Mouse (Mus musculus) spleen, adult 18-20 months (tissue): Measurements from ENCODE around the gene Olfr1404.
"Not testable (repeated sequence)": the region's sequence is repeated elsewhere in the genome, so short reads cannot be mapped to it uniquely, and the experiment has no call there.

Experiments used
- DNase-seq, 2 experiments: peaks; one replicate each; pipeline ENCODE4 v3.0.0; 2022; ENCODE audit warnings: mixed read lengths in 2 of 2

The Olfr1404 gene

DNA sequence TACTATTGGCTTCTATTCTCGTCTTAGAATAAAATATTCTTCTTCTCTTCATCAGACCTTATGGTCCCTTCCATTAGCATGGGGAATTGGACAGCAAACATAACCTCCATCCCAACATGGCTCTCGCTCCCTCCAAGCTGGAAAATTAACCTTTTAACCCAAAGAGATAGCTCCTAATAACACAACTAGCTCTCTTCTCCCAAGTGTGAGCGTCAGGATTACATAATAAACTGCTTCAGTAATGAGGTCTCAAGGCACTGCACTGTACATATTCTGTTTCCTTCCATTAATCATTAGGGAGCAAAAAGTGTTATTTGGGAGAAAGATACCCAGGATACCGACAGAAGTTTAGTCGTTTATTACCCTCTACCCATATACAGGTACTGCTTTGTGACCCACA, at the start of gene Olfr1404:
Olfr1404 (plus strand) TSS at position 301 of the 400 bp plus-strand sequence.
- no peak for DNase-seq

- DNase-seq, result no peak
Measured at GRCm38 (mm10) chr1:173174154-173174842, 37.9 kb upstream of the Olfr1404 start.

DNA sequence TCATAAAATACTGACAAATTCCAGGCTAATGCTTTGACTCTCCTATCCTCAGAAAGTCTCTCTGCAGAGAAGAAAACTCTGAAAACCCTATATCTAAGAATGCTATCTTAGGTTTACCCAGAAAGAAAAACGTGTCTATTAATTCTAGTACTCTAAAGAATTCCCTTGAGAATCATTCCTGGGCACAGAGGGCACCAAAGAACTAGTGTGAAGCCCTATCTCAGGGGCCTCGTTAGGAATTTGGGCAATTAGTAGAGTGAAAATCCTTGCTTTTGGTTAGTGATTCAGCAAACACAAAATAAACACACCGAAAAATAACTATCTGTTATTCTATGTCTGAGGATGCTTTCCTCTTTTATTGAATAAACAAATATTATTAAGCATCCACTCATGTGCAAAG, 21.7 kb upstream of the Olfr1404 start, which contains the start of gene Olfr1406:
Olfr1406 (minus strand) TSS at position 101 of the 400 bp plus-strand sequence.
- DNase-seq, result no peak

DNA sequence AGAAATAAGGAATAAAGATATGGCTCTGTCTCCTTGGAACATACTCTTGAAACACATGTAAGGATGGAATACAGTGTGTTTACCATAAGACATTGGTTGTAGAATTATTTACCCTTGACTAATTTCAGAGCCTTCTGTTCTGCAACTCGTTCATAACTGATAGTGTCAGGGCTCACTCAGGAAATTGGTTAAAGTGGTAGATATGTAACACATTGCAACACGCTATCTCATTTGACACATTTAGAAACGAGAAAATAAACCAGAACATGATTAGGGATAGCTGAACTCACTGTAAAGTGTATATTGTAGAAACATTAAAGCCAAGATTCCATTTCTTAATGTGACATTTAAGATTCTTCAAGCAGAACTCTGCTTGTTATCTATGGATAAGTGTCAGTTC, 20.1 kb upstream of the Olfr1404 start:
- DNase-seq, result no peak

DNA sequence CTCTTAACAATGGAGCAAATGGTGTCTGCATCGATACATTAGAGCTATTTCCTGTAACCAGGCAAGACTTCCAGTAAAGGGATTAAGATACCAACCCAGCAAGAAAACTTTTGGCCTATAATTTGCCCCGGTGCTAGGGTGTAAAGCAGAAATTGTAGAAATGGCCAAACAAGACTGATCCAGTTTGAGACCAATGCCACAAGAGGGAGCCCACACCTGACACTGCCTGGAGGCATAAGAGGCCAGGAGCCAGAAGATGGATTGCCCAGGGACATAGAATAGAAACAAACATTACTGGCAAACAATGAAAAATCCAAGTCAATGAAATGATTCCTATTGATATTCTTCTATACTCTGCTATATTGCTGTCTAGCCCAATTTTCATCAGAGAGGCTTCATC, 15.8 kb upstream of the Olfr1404 start:
- no peak for DNase-seq

- no peak for DNase-seq
Measured at GRCm38 (mm10) chr1:173197508-173197907, 14.7 kb upstream of the Olfr1404 start, which contains the start of gene Olfr218. Gene Olfr218, plus strand, starts transcription at chr1:173197808.

GRCm38 (mm10) chr1:173216481-173216880, 4.3 kb downstream of the Olfr1404 start:
- no peak for DNase-seq

DNA sequence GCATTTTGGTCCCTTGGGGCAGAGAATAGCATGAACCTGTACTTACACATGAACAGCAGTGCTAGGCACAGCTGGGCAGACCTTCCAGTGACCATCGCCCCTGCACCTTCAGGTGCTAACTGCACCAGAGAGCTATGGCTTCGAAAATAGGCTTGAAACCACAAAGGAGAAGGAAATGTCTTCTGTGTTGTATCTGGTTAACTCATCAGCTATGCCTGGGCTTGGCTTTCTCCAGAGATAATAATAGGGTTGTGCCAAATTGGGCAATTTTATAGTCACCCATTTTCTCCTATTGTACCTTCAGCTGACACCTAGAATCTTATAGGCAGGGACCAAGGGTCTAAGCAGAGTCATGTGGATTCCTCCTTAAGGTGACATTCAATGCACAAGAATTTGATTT, 14.9 kb downstream of the Olfr1404 start, which contains the start of gene Fcer1a:
Fcer1a (minus strand) TSS at position 134 of the 400 bp plus-strand sequence.
- no peak for DNase-seq

- not testable (repeated sequence) for DNase-seq
Measured at GRCm38 (mm10) chr1:173237004-173237403, 24.8 kb downstream of the Olfr1404 start.

GRCm38 (mm10) chr1:173249888-173250287, 37.7 kb downstream of the Olfr1404 start:
- DNase-seq, result no peak

DNA sequence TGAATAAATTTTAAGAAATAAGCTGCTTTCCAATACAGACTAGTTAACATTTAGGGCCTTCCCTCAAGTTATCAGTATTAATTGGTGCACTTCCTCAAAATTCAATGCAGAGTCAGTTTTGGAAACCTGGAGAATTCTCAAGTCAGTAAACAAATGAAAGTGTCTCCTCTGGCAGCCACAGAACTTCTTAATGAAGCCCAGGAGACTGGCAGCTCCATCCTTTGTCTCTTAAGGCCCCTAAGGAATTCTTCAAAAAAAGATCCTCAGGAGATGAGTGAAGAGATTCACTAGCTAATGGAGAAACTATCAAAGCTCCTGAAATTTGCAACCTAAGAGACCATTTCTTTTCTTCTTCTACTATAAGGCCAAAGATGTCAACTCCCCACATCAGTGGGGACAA, 53.5 kb downstream of the Olfr1404 start, which contains the start of gene Olfr418:
Olfr418 (plus strand) TSS at position 301 of the 400 bp plus-strand sequence.
- no peak for DNase-seq
